Mouse (Mus musculus) kidney, adult 11 months (tissue): Measurements from ENCODE around the gene Samd4b.
"Not testable (repeated sequence)": the region's sequence is repeated elsewhere in the genome, so short reads cannot be mapped to it uniquely, and the experiment has no call there.

Experiments
- DNase-seq: peaks from one replicate; pipeline ENCODE4 v3.0.0; 2022

The Samd4b gene

DNA sequence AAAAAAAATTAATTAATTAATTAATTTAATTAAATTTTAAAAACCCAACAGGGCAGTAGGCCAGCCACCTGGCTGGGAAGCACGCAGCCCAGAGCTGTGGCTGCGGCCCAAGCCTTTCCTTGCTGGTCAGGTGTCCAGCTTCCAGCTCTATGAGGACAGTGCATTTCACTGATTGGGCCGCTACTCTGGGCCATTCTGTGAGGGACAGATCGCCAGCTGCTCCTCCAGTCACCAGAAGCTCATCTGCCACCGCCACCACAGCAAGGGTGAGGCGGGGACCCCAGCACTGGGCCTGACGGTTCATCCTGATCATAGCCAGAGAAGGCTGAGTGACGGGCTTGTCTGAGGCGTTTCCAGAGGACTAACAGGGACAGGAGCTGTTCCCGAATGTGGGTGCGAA, 36.0 kb downstream of the Samd4b start:
- no peak for DNase-seq

DNA sequence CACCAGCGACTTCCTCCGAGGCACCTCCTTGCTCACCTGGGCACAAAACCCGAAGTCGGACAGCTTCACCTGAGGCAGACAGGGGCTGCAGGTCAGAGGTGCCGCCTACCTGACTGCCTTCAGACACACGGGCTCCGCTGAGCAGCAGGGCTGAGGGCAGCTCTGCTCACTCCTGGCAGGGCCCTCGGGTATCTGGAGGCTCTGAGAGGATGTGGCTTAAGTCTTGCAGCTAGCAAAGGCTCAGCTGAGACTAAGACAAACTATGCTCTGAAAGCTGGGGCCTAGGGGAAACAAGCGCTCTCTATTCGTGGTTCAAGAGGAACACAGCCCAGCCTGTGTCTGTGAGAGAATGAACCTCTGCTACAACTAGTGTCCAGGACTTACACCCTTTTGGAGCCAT, 37.1 kb downstream of the Samd4b start:
- no peak for DNase-seq

GRCm38 (mm10) chr7:28558486-28558885, 39.5 kb downstream of the Samd4b start:
- peak; percentile 81 for DNase-seq

DNA sequence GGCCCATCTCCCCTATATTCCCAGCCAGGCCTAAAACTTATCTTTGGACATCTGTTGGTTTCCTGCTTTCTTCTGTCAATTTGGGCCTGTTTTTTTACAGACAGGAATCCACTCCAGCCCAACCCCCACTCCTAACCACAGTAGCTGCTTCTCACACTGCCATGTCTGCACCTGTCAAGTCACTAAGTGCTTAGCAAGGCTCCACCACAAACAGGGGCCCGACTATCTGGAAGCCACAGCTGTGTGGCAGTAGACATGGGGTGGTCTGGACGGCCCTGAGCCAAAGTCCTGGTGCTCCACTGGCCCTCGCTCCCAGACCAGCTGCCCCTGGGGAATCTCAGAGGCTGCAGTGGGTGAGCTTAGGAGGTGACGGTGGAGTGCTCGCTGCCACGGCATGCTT, 40.2 kb downstream of the Samd4b start:
- DNase-seq: no peak

- no peak for DNase-seq
These were observed 40.9 kb downstream of the Samd4b start for GRCm38 (mm10) chr7:28557069-28557468.

DNA sequence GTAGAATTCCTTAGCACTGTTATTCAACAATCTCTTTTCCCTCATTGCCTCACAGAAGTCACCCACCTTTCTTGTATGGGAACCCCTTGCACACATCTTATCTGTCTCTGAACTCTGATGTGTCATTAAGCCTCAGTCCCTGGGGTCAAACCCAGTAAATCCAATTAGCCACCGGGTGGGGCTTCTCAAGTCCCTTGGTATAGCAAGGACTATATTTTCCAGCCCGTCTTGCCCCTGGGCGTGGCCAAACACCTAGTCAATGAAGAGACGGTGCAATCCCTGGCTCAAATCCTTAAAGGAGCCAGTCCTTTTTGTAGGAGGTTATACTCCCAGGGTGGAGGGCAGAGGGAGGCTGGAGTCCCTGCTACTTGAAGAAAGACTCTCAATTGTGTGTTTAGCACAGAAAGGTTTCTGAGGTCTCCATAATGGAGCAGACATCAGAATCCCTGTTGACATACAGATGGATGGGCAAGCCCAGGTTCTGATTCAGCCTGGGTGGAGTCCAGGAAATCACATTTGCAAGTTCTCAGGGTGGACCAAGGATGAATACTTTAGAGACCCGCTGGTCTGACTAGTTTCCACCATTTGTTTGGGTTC, 41.9 kb downstream of the Samd4b start:
- DNase-seq: no peak

- DNase-seq: no peak
These were observed 44.9 kb downstream of the Samd4b start for GRCm38 (mm10) chr7:28553076-28553475.

DNA sequence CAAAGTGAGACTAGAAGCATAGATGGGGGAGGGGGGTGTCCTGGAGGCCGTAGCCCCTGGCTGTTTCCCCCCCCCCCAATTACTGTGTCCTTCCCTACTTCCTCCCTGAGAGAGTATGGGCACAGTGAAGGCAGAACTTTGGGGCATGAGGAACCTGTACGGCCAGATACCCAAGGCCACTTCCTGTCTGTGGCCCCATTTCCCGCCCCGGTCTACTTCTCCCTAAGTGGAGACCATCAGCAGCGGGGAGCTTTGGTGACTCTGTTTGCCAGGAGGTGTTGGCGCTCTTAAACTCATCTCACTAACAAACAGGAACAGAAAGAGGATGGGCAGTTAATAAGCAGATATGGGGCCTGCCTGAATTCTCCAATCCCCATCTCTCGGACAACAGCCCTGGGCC, 50.3 kb downstream of the Samd4b start:
- no peak for DNase-seq

DNA sequence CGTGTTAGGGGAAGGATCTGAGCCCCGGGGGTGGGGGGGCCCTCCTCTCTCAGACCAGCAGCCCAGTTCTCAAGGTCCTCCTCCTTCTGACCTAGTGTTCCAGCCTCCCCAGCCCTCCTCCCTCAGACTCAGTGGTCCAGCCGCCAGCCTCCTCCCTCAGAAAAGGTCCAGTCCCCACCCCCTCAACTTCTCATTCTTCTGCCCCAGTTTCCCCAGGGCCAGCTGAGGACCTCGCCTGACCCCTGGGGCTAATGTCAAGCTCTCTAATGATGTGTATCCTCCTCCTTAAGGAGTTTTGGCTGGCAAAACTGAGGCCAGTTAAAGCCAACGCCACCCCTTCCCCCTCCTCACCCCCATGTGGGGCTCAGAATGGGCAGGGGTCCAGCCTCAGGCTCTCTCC, 50.8 kb downstream of the Samd4b start, which contains the start of gene Nccrp1:
Nccrp1 (minus strand) TSS at position 101 of the 400 bp plus-strand sequence.
- DNase-seq: no peak

DNA sequence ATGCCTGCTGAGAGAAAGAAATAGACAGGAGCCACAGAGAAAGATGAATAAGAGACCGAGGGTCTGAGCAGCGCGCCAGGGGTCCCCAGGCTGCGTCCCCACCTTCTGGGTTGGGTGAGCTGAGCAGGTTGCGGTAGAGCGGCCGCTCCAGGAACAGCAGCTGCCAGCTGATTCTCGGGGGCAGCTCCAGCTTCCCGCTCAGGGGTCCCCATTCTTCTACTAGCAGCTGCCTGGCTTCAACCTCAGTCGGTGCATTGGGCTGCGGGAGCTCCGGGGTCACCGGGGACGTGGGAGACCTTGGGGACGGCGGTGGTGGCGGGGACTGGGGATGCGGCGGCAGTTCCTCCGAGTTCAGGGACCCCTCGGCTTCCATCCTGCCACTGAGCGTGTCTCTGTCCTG, 51.3 kb downstream of the Samd4b start:
- DNase-seq: no peak

- no peak for DNase-seq
These were observed 52.1 kb downstream of the Samd4b start for GRCm38 (mm10) chr7:28545891-28546210.

DNA sequence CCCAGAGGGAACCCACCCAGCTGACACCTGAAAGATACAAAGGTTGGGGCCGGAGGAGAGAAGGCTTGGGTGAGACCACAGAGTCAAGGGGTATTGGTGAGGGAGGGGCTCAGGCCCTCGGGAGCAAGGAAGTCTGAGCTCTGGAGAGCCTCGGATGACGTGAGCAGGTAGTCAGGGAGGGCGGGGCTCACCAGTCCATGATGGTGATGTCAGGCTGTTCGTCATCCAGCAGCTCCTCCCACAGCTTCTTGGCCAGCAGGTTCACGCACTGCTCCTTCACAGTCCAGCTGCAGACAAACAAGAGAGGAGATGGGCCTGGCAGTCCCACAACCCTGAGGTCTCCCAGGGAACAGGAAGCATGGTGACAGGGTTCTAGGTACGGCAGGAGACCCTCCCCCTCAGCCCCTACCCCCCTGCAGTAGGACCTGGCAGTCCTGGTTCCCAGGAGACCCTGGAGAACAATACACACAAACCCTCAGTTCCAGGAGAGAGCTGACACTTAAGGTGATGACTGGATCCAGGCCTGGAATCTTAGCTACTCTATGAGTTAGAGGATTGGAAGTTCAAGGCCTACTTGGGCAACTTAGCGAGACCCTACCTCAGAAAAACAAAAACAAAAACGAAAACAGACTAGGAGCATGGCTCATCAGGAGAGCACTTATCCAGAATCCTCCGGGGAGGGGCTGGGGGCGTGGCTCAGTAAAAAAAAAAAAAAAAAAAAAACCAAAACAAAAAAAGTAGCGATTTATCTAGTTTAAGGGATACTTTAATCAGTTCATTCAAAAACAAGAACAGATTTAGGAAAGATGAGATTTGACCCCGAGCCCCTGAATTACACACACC, 52.7 kb downstream of the Samd4b start:
- DNase-seq: peak; percentile 62

- peak; percentile 70 for DNase-seq
These were observed 53.8 kb downstream of the Samd4b start for GRCm38 (mm10) chr7:28544051-28544601.

GRCm38 (mm10) chr7:28540526-28540925, 57.4 kb downstream of the Samd4b start, which contains the start of gene Sycn:
Sycn (plus strand) TSS chr7:28540885.
- DNase-seq: no peak

- not testable (repeated sequence) for DNase-seq
These were observed 59.1 kb downstream of the Samd4b start for GRCm38 (mm10) chr7:28538886-28539285.

- no peak for DNase-seq
These were observed 65.9 kb downstream of the Samd4b start for GRCm38 (mm10) chr7:28532005-28532404.

- peak; percentile 76 for DNase-seq
These were observed 69.8 kb downstream of the Samd4b start for GRCm38 (mm10) chr7:28527922-28528719.

DNA sequence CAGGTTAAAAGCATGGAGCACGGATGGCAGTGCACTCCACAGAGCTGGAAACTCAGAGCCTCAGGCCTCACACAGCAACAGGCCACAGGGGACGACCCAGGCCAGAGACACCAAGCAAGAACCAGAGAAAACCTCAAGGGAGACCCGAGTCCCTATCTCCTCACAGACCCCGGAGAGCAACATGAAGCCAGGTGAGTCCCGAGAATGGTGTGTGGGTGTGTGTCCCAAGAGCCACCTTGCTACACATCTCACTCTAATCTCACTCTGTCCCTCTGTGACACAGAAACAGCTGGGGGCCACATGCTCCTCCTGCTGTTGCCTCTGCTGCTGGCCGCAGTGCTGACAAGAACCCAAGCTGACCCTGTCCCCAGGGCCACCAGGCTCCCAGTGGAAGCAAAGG, 75.4 kb downstream of the Samd4b start, which contains the start of gene Ifnl3:
Ifnl3 (plus strand) TSS at position 301 of the 400 bp plus-strand sequence.
- not testable (repeated sequence) for DNase-seq

DNA sequence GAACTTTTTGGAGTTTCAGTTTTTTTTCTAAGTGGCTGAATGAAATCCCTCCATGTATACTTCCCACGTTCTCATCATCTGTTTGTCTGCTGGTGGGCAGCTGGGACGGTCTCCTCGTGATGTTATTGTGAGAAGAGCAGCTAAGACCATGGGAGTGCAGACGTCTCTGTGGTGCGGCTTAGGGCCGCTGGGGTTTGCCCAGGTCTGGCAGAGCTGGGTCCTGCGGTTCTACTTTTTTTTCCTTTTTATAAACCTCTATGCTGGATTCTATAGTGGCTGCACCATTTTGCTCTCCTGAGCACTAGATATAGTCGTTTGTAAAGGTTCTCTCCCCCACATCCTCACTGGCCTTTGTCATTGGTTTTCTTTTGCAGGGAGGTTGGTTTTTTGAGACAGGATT, 86.5 kb downstream of the Samd4b start:
- no peak for DNase-seq

GRCm38 (mm10) chr7:28510405-28510974, 87.5 kb downstream of the Samd4b start, which contains the start of gene Ifnl2:
Ifnl2 (minus strand) TSS chr7:28510455.
- not testable (repeated sequence) for DNase-seq

DNA sequence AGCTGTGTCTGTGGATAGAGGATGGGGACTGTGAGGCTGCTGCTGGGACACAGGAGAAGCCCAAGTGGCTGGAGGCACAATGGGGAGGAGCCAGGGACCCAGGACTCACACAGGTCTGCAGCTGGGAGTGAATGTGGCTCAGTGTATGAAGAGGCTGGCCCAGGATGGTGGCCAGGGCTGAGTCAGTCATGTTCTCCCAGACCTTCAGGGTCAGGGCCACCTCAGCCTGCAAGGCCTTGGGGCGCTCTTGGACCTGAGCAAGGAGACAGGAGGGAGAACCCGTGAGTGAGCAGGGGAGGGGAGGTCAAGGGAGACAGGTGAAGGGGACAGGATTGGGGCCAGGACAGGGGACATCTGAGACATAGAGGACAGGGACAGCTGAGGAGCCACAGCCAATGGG, 88.8 kb downstream of the Samd4b start:
- DNase-seq: not testable (repeated sequence)

- DNase-seq: no peak
These were observed 92.4 kb downstream of the Samd4b start for GRCm38 (mm10) chr7:28505585-28505984.

GRCm38 (mm10) chr7:28495426-28495825, 102.5 kb downstream of the Samd4b start:
- DNase-seq: no peak
